Mouse (Mus musculus): ENCODE data around the gene Igf2bp1. TPM values are rescaled to one million over a fixed set of nuclear protein-coding genes. Genes with fewer than 3 reads are reported as not detected.
"Not testable (repeated sequence)": the region's sequence is repeated elsewhere in the genome, so short reads cannot be mapped to it uniquely, and the experiment has no call there.

The Igf2bp1 gene
- polyA plus RNA-seq, 2 experiments from 2014 or later, result not detected

- no peak for ATAC-seq
Observed at GRCm38 (mm10) chr11:95957407-95957806, 48.3 kb downstream of the Igf2bp1 start.

GRCm38 (mm10) chr11:95953313-95953712, 52.4 kb downstream of the Igf2bp1 start:
- ATAC-seq, result no peak

GRCm38 (mm10) chr11:95945838-95946472, 59.8 kb downstream of the Igf2bp1 start:
- no peak for ATAC-seq

- ATAC-seq, result no peak
Observed at GRCm38 (mm10) chr11:95939828-95940507, 65.8 kb downstream of the Igf2bp1 start.

GRCm38 (mm10) chr11:95936409-95936808, 69.3 kb downstream of the Igf2bp1 start:
- no peak for ATAC-seq

- ATAC-seq, result not testable (repeated sequence)
Observed at GRCm38 (mm10) chr11:95932168-95932567, 73.6 kb downstream of the Igf2bp1 start.

- no peak for ATAC-seq
Observed at GRCm38 (mm10) chr11:95926398-95926797, 79.3 kb downstream of the Igf2bp1 start.

GRCm38 (mm10) chr11:95925976-95926375, 79.8 kb downstream of the Igf2bp1 start:
- ATAC-seq, result no peak

GRCm38 (mm10) chr11:95924215-95924614, 81.5 kb downstream of the Igf2bp1 start:
- ATAC-seq, result no peak

- not testable (repeated sequence) for ATAC-seq
Observed at GRCm38 (mm10) chr11:95923477-95923876, 82.3 kb downstream of the Igf2bp1 start.

- ATAC-seq, result no peak
Observed at GRCm38 (mm10) chr11:95921991-95922621, 83.6 kb downstream of the Igf2bp1 start.

GRCm38 (mm10) chr11:95916426-95916825, 89.3 kb downstream of the Igf2bp1 start:
- ATAC-seq, result no peak

GRCm38 (mm10) chr11:95915006-95915710, 90.6 kb downstream of the Igf2bp1 start:
- ATAC-seq, result no peak

GRCm38 (mm10) chr11:95914571-95914991, 91.2 kb downstream of the Igf2bp1 start, which contains the start of gene B4galnt2:
Gene B4galnt2 (minus strand): TSS chr11:95914891.
- no peak for ATAC-seq

GRCm38 (mm10) chr11:95913959-95914566, 91.7 kb downstream of the Igf2bp1 start:
- ATAC-seq, result no peak

- no peak for ATAC-seq
Observed at GRCm38 (mm10) chr11:95911579-95911978, 94.2 kb downstream of the Igf2bp1 start.

- ATAC-seq, result no peak
Observed at GRCm38 (mm10) chr11:95907805-95908524, 97.8 kb downstream of the Igf2bp1 start.

Measured in CD4-positive, CD25-positive, alpha-beta regulatory T cell, adult 4 months (primary cell).